Mouse (Mus musculus) layer of hippocampus, postnatal 25 days (tissue): ENCODE measurements around the gene Aurkb. TPM values are rescaled to one million over a fixed set of nuclear protein-coding genes. Genes with fewer than 3 reads are reported as not detected.

ENCODE experiments used
- DNase-seq, 2 experiments: peaks; one replicate each; pipeline ENCODE4 v3.0.0; 2022; ENCODE audit warnings: mixed read lengths in 2 of 2, low spot score in 1 of 2; ENCODE audit errors: extremely low spot score in 1 of 2
- total RNA-seq, 2 experiments: library from RNA; stranded (reverse); gene quantifications; 2 replicates each; pipeline ENCODE4 v1.2.3; 2021

The Aurkb gene
- total RNA-seq, 2 experiments from 2014 or later, result 0.85 to 1.0 TPM

DNA sequence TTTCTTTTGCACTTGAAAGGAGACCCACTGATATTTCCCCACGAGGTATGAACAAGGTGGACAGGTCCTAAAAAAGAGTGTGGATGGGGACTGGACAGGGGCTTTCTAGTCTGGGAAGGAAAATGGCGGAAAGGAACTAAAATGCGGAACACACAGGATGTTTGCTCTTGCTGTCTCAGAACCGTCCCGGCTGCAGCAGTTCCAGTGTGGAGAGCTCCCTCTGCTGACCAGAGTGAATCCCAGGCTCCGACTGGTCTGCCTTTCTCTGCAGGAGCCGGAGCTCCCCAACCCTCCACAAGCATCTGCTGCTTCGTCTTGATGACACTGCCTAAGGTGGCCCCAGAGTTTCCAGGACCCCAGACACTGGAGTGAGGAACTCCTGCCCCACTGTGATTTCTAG, 9.6 kb upstream of the Aurkb start:
- peak; percentile 72 to 80 for DNase-seq

DNA sequence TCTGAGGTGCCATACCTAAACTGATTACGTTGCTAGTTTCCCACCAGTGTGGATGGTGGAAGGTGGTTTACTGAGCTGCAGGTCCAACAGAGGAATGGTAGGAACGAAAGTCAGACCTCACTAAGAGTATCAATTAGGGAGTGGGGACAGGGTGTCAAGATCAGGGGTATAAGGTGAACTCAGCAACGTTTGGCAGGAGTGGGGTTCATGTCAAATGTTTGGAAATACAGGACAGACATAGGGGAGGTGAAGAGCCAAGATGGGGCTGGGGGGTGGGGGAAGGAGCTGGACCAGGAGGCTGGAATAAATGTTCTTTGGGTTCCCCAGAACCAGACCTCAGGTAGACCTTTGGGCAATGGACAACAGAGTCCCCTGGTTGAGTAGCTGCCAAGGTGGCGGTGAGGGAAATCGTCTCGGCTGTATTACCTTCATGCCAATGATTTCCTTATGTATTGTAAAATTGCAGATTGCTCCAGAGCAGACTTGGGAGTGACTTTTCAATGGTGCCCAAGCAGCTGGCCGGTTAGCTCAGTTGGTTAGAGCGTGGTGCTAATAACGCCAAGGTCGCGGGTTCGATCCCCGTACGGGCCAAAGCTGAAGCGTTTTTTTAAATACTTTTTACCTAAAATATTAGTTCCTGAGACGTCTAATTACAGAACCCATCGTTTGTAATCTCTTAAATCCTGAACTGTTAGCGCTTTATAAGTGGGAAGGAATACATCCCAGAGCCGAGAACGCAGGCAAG, 8.8 kb upstream of the Aurkb start:
- DNase-seq, result peak; percentile 92 to 96

DNA sequence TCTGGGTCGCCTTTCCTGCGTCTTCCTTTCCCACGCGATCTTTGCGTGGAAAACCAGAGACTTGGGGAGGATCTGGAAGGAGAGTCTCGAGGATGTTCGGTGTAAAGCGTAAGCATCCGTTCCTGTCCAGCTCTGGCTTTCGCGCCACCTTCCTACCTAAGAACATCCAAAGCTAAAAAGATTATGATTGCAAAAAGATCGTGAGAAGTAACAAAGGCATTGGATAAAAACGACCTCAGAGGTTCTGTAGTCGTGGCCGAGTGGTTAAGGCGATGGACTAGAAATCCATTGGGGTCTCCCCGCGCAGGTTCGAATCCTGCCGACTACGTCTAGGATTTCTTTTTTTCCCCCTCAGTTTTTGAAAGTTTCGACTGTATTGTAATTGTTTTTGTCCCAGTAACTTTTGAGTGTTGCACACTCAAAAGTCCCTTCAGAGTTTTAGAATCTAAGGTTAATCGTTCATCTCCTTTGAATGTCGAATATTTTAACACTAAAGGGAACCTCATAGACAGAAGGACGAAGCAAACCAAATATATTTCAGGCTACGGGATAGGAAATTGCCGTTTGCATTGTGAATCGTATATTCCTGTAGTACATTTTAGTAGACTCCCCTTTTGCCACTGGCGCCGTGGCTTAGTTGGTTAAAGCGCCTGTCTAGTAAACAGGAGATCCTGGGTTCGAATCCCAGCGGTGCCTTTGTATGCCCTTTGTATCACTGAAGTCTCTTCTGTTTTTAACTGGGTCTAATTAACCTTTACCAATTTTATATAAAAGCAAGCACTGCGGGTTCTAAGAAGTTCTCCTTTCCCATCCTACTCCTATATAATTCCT, 8.0 kb upstream of the Aurkb start:
- peak; percentile 77 to 94 for DNase-seq

DNA sequence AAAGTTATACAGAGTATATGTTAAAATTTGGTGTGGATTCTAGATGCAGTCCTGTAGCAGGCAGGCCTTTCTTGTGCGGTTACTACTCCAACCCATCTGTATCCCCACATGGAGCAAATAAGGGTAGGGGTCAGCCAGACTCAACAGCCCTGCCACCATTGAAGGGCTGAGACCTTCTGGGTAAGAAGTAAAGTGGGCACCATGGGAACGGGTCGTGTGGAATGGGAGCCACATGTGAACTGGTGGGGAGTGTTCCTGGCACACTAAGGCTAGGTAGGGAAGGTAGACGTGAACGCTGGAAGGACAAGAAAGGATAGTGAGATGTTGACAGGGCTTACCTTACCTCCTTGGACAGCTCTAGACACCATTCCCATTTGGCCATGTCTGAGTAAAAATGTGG, 7.3 kb upstream of the Aurkb start:
- no peak for DNase-seq

DNA sequence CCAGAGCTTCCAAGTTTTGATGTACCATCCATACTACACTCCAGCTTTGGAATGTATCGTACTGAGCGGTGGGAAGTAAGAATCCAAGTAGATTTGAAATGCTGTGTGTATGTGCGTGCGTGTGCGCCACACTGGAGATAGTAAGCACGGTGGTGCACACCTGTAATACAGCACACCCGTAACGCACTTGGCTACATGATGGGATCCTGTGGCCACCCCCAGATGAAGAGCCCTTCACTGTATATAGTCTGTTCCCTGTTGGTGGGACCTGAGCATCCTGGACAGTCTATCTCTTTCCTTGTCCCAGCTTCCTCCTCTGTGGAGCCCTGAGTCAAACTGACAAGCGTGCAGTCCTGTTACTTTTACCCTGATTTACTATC, 938 bp downstream of the Aurkb start:
- DNase-seq, result no peak

DNA sequence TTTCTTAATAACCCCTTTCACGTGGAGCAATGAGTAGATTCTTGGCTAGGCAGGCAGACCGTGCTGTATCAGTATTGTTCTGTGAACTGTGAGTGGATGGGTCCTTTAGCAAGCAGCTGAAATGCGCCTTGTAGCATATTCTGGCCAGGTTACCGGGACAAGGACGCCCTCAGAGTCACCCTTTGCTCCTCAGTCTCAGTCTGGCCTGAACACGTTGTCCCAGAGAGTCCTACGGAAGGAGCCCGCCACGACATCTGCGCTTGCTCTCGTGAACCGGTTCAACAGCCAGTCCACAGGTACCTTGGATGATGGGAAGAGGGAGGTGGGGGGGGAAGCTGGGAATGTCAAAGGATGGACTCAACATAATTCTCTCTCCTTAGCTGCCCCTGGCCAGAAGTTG, 2.1 kb downstream of the Aurkb start:
- DNase-seq, result no peak

DNA sequence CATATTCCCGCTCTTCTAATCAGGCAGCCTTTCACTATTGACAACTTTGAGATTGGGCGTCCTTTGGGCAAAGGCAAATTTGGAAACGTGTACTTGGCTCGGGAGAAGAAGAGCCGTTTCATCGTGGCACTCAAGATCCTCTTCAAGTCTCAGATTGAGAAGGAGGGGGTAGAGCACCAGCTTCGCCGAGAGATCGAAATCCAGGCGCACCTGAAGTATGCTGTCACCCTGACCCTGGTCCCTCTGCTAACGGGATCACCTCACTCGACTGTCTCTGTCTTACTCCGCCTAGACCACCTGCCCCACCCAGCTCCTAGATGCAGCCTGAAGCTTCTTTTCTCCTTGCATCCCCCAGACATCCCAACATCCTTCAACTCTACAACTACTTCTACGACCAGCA, 2.7 kb downstream of the Aurkb start:
- DNase-seq, result no peak

DNA sequence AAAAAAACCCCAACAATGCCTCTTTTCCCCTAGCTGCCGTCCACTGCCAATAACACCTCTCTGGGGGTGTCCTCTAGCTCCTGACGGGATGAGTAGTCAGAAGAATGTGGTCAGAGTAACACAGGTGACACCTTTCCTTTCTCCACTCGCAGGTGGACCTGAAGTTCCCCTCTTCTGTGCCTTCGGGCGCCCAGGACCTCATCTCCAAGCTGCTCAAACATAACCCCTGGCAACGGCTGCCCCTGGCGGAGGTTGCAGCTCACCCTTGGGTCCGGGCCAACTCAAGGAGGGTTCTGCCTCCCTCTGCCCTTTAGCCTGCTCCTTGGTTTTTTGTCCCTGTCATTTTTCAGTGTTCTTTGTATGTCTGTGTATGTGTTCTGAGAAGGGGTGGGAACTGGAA, 5.3 kb downstream of the Aurkb start:
- no peak for DNase-seq

DNA sequence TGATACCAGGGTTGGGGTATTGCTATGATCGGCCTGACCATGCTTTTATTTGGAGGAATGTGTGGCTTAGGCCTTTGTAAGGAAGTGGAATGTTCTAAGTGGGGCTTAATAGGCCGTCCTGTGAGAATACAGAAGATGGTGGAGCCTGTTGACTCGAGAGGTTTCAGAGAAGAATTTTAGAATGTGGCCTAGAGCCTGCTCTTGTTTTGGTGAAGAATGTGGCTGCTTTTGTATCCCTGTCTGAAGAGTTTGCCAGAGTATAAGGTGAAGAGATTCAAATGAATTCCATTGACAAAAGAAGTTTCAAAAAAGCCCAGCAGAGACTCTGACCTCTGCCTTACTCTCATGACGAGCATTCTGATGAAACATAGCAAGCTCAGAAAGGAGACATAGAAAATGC, 6.3 kb downstream of the Aurkb start:
- DNase-seq, result no peak

DNA sequence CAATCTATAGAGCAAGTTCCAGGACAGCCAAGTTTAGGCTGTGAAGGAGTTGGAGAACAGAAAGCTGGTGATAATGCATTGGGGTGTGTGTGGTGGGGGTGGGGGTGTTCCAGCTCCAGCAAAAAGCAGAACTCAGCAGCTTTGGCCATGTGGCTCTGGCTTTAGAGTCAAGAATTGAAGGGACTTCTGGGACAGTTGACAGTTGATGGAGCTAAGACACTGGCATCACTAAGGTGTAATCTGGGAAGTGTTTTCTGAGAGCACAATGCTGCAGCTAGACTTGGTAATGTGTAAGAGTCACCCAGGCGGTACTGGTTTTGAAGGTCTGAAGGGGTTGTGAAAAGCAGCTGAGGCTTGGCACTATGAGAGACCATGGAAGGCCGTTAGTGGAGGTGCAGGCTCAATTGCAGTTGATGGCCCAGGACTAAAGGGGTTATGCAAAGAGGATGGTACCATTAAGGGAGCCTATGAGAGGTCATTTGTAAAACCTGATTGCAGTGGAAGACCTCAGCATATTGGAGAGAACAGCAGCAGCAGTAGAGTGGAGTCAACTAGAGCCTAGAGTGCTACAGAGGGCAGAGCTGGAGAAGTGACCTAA, 7.5 kb downstream of the Aurkb start:
- DNase-seq, result no peak

DNA sequence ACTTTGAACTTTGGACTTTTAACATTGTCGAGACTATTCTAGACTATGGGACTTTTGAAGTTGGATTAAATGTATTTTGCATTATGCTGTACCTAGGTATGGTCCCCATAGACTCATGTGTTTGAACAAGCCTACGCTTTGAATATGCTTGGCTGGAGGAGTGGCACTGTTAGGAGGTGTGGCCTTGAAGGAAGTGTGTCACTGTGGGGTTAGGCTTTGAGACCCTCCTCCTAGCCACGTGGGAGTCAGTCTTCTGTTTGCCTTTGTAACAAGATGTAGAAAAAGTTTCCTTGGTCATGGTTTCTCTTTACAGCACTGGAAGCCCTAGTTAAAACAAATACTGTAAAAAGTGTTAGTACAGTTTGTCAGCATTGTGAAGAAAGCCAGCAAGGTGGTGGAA, 8.4 kb downstream of the Aurkb start:
- DNase-seq, result no peak

DNA sequence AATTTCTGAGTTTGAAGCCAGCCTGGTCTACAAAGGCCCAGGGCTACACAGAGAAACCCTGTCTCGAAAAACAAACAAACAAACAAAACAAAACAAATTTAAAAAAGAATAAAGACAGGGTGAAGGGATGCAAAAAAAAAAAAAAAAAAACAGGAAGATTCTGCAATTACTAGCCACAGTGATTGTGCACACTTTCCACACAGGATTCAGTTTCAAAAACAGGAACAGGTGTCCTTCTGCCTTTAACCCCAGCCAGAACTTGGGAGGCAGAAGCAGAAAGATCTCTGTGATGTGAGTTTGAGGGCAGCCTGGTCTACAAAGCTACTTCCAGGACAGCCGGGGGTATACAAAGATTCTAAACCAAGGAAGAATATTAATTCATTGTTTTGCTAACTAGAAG, 12.8 kb downstream of the Aurkb start:
- no peak for DNase-seq

DNA sequence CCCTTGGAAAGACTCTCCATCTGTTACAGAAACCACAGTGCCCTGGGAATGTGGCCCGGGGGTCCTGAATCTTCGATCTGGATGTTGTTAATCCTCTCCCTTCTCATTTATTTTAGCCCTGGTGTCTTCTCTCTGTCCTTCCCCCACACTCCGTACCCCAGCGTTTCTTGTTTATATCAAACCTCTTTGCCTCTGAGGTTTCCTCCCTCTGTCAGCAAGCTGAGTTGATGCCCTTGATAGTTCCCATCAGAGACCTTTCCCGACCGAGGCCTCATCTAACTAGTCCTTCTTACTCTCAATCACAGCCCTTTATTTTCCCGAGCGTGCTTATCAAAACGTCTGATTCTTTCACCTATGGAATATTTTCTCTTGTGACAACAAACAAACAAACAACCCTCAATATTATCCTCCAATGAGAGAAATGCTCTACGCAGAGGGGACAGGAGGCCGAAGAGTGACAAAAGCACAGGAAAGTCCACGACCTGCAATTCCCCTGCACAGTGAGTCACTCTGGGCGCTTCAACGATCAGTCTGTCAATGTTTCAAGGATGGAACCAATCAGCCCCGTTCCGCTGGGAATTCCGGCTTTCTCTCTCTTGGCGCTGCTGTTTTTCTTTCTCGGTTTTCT, 13.4 kb downstream of the Aurkb start:
- DNase-seq, result no peak

DNA sequence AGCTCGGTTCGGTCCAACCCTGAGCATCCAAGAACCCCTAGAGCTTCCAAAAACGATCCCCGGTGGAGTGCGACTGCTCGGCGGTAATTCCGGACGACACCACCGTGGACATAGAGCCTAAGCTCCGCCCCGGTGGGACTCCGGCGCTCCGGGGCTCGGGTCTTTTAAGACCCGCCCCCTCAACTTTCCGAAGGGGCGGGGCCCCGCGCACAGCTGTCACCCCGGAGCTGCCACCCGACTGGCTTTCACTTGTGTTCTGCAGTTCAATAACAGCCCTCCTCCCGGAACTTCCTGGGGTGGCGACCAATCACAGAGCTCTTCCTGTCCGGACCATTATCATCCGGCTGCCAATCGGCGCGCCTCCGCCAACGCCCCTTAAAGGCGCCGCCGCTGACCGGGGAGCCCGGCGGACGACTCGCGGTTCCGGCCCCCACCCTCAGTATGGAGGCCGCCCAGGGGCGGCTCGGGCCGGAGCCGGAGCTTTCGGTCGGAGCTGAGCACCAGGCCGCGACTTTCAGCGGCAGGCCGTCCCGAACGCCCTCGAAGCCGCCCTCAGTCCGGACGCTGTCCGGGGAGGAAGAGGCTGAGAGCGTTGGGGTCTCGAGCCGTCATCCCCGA, 14.0 kb downstream of the Aurkb start, which contains the start of gene Borcs6:
Gene Borcs6 (plus strand): TSS at position 361 of the 618 bp plus-strand sequence.
- peak; percentile 80 to 91 for DNase-seq

DNA sequence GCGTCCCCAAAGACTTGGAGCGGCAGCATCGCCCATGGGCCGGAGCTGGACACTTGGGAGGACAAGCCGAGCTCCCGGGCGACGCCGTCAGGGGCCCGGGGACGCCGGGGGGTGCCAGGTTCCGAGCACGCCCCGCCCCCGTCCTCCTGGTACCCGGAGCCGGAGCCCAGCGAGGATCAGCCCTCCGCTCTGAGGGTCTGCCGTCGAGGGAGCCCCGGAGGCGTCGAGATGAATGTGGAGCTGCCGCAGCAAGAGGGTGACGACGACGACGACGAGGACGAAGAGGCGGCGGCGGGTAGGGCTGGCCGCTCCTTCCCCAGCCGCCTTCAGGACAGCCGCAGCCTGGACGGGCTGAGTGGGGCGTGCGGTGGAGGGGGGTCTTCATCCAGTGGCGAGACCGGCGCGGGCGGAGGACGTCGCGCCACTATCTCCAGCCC, 14.5 kb downstream of the Aurkb start:
- peak in 1 of 2 experiments; percentile 44 for DNase-seq

DNA sequence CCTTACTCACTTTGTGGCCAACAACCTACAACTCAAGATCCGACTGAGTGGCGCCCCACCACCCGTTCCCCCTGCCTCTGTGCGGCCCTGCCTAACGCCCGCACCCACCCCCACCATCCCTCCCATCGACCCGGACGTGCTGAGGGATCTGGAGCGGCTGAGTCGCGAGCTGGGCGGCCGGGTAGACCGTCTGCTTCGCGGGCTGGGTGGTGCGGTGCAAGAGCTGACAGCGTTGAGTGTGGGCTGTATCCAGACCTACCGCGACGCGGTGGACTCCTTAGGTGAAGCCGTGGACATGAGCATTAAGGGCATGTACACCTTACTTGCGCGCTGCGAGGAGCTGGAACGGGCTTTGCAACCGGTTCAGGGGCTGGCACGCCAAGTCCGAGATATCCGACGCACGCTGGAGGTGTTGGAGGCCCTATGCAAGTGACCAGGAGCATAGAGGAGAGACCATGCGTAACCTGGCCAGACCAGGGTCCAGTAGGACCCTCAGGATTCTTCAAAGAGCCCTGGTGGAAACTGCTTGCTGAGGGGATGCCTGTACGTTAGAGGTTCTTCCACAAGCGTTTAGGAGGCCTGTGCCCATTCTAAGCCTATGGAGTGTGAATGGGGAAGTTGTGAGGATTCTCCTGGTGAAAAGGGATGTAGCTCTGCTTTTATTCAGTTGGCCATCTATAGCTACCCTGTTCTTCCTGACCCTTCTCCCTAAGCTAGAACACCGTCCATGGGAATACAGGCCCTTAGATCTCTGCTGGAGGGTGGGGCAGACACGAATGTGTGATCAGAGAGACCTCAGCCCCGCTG, 15.2 kb downstream of the Aurkb start:
- DNase-seq, result peak in 1 of 2 experiments; percentile 27

DNA sequence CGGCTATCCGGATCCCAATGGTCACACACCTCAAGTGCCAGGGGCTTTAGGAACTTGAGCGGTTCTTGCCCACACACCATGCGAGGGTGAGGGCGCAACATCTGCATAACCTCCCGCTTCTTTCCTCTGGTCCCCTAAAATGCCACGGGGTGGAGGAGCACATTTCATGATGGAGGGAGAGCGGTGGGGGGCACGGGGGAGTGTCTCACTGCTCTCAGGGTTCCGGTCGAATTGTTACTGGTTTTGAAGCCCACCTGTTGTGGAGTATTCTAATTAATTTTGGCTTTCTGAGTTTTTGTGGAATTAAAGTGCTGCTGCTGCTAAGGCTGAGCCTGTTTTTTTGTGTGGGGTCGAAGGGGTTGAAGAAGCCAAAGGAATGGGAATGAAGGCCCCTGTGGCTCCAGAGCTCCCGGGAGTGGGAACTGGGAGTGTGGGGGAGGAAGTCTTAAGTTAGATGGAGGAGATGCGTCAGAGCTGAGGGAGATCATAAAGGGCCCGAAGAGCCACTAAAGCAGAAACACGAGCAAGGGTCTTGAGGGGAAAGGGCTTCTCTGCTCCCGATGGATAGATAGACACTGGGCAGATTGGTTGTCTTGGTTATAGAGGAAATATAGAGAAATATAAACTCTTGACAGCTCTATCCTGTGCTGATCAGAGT, 15.9 kb downstream of the Aurkb start:
- no peak for DNase-seq

DNA sequence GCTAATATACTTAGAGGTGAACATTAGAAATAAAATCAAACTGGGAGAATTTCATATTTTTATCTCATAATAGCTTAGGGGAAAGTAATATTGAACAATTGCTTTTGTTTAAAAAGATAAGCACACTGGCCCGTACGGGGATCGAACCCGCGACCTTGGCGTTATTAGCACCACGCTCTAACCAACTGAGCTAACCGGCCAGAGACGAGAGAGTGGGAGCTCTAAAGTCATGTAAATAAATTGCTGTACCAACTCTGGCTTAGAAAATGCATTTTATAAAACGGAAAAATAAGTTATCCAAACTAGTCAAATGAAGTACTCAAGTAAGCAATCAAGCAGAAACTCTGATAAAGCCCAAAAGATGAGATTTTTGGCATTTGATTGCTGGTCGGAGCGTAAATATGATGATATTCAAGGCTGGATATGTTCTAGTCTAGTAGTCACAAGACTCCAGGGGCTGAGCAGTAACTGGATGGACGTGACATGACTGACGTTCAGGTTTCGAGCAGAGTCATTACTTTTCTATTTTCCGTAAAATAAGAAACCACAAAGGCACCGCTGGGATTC, 16.8 kb downstream of the Aurkb start:
- peak; percentile 68 to 90 for DNase-seq

DNA sequence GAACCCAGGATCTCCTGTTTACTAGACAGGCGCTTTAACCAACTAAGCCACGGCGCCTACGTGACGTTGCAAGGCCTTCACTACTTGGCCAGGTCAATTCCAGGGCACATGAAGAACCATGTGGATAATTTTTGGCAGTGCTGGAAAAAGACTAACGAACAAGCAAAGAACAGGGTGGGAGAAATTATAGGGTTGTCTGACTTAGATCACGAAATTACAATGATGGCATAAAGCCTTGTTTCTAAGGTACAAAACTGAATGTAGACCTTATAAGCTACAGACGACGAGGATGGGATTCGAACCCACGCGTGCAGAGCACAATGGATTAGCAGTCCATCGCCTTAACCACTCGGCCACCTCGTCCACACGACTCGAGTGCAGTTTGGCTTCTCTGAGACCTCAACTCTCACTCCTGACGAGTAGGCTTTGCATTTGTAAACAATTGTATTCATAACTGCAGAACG, 17.3 kb downstream of the Aurkb start:
- DNase-seq, result peak; percentile 98
